Mouse (Mus musculus): ENCODE results near the gene Hils1.
"Not testable (repeated sequence)": the region's sequence is repeated elsewhere in the genome, so short reads cannot be mapped to it uniquely, and the experiment has no call there.

The Hils1 gene

DNA sequence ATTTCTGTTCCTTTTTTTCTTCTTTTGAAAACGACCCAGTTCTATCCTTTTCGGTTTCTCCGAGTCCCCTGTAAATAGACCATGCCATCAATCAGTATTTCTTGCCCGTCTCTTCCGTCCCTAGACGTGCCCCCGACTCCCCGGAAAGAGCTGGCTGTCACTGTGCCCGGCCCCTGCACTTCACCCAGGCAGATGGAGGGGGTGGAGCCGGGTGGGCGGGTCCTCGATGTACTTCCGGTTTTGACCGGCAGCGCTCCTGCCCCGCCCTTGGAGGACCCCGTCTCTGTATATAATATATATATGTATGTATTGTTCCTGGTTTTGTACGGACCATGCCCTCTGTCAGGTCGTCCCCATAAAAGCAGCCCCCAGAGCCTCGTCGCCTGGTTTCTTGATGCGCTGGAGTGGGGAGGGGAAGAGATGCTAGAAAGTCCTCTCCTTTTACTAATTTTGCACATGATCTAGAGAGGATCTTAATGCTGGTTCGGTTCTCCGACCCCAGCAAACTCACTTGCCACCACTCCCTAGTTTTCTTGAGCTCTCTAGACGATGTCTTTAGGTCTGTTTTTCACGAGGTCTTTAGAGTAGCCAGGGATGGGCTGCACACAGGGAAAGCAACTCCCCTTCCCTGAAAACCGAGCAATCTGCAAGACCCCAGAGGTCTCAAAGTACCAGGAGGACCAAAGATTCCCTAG lies 39.3 kb downstream of the Hils1 start:
- peak; percentile 89 to 90 for DNase-seq

DNA sequence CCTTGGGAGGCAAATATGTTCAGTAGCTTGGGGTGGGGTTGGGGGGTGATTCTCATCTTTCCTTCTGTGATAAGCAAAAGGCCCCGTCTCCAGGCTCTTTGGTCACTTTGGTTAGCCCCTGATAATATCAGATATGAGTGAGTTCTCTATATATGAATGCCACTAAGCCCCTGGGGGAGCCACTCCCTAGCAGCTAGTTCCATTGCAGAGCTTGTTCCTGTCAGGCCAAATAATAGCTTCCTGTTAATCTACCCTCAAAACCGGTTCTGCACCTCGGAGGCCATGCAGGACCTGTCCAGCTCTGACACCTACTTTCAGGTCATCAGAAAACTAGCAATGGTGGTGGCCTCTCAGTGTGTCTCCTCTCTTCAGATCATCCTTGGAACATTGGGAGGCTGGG lies 40.0 kb downstream of the Hils1 start:
- no peak for DNase-seq

DNA sequence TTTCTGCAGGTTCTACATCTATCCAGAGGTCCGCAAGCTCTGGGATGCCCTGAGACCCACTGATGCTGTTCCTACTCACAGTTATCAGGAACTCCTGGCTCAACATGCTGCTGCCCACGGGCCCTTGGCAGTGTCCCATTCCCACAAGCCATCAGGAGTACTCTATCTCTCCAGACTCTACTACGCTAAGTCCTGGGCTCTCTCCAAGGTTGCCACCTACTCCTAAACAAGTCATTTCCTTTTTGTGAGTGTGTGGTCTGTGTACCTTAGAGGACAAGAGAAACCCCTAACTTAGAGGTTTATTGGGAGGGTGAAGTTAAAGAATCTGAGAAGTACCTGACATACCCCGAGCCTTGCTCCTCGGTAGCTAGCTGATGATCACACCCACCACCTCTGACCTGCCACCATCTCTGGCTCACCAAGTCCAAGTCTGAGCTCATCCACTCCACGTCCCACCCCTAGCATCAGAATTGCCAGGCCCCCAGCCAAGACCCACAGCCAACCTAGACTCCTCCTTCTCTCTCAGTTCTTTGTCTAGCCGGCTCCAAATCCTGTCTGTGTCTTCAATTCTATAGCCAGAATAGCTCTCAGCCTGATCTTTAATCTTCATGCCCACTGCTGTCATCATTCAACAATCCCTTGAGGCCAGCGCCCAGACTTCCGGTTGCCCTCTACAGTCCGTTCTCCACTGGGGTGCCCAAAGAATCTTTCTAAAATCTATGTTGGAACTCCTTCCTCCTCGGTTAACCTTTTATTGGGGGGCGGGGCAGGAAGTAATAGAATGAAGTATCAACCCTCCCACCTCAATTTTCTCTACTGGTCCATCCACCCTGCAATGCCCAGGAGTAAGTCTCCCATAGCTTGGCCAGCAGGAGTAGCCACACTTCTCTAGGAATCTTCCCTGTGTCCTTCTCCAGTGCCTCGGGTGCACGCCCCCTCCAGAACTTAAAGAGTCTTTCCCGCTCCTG lies 41.6 kb downstream of the Hils1 start:
- peak; percentile 66 to 77 for DNase-seq

GRCm38 (mm10) chr11:95009629-95010014 lies 42.2 kb downstream of the Hils1 start, which contains the start of gene Samd14:
Samd14 (plus strand) TSS chr11:95009879.
- DNase-seq = peak; percentile 76 to 85

- DNase-seq = peak in 1 of 2 experiments; percentile 22
These were observed 42.8 kb downstream of the Hils1 start for GRCm38 (mm10) chr11:95010141-95010739.

DNA sequence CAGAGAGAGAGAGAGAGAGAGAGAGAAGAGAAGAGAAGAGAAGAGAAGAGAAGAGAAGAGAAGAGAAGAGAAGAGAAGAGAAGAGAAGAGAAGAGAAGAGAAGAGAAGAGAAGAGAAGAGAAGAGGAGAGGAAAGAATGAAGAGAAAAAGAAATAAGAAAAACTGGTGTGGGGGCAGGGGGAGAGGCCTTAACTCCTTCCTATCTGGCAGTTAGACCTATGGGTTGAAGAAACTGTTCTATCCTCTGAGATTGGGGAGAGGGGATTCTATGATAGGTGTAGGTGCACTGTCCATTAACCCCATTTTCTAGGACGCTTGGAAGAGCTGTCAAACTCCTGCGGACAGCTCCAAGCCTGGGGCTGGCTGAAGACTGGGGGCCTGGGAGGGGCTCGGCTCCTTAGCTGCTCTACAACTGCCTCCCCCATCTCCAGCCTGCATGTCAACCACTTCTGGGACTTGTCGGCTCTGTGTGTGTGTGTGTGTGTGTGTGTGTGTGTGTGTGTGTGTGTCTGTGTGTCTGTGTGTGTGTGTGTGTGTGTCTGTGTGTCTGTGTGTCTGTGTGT lies 43.5 kb downstream of the Hils1 start:
- DNase-seq = not testable (repeated sequence)

GRCm38 (mm10) chr11:95011416-95011815 lies 44.0 kb downstream of the Hils1 start:
- no peak for DNase-seq

DNA sequence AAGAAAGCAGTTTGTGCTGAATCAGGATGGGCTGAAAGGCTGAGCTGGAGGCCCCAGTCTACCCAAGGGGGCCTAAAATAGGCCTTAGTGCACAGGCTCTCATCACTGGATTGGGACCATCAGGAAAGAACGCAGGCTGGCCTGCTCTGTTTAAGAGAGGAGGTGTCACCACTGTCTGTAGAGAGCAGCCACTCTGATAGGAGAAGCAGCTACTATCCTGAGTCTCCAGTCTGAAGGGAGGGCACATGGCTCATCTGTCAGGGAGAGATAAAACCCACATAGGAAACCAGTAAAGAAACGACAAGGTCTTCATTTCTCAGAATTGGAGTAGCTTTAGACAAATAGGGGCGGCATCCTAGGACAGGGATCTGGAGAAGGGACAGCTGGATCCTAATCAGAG lies 44.7 kb downstream of the Hils1 start:
- DNase-seq = no peak

GRCm38 (mm10) chr11:95012487-95012886 lies 45.1 kb downstream of the Hils1 start:
- DNase-seq = no peak

DNA sequence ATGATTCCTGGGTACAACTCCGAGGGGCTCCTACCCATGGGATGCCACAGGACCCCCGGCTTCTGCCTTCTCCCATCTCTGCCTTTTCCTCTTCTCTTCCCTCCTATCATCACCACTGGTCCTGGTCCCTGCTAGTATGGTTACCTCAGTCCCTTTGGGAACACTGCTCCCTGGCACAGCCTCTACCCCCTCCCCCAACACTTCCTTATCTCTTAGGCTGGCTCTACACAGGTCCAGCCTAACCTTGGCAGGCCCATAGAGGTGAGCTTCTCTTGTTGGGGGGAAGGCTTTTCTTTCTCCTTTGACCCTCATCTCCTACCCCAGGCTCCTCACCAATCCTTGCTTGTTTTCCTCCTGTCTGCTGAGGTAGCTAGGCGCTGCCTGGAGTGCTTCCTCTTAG lies 48.1 kb downstream of the Hils1 start:
- DNase-seq = no peak
